Mouse (Mus musculus): ENCODE measurements around the gene C2cd4a.

C2cd4a gene

GRCm38 (mm10) chr9:67794216-67794615 is 37.9 kb downstream of the C2cd4a start:
- no peak for DNase-seq (ENCODE audit: inconsistent age in 2 of 2, low spot score in 1 of 2)

GRCm38 (mm10) chr9:67793501-67793900 is 38.6 kb downstream of the C2cd4a start:
- no peak for DNase-seq (ENCODE audit: inconsistent age in 2 of 2, low spot score in 1 of 2)

- DNase-seq (ENCODE audit: inconsistent age in 2 of 2, low spot score in 1 of 2), result no peak
These were observed 39.7 kb downstream of the C2cd4a start for GRCm38 (mm10) chr9:67792405-67792804.

DNA sequence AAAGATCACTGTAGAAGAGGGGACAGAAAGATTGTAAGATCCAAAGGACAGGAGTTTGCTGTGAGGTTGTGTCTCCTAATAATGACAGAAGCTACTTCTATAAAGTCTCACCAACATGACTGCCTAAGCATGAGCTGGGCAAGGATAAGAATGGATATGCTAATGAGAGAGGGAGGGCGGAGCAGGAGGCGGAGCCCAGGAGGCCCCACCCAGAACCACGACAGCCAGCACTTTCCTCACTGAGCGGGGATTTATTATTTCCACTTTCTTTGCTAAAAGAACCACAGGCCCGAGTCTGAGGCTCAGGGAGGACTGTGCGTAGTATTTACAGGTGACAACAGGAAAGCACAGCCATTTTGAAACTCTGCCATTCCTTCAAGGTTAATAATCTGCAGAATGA is 44.5 kb downstream of the C2cd4a start:
- DNase-seq (ENCODE audit: inconsistent age in 2 of 2, low spot score in 1 of 2), result no peak

DNA sequence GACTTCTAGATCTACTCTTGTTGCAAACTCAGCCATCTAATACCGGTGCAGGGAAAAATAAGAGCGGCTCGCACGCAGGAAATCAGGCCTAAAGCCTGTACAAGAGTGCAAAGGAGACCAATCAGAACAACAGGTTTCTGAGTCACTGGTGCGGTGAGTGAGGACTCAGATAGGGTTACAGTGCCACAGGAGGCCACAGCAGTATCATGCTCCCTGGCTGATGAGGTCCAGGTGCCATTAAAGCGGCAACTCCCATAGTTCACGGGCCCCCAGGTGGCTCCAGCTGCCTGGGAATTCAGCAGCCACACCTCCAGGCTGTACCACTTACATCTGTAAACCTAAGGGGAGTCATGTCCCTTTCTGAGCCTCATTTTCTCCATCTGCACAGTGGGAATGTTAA is 45.8 kb downstream of the C2cd4a start:
- DNase-seq (ENCODE audit: inconsistent age in 2 of 2, low spot score in 1 of 2), result no peak

DNA sequence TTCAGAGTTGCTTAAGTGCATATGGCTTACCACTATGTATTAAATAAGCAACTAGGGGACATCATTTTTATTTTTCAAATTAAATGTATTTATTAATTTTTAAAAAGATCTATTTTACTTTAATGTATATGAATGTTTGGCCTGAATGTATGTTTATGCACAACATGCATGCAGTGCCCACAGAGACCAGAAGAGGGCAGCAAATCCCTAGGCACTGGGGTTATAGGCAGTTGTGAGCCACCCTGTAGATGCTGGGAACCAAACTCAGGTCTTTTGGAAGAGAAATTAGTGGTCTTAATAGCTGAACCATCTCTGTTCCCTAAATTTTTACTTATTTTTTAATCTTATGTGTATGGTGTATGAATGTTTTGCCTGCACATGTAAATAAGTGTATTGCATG is 48.2 kb downstream of the C2cd4a start:
- no peak for DNase-seq (ENCODE audit: inconsistent age in 2 of 2, low spot score in 1 of 2)

DNA sequence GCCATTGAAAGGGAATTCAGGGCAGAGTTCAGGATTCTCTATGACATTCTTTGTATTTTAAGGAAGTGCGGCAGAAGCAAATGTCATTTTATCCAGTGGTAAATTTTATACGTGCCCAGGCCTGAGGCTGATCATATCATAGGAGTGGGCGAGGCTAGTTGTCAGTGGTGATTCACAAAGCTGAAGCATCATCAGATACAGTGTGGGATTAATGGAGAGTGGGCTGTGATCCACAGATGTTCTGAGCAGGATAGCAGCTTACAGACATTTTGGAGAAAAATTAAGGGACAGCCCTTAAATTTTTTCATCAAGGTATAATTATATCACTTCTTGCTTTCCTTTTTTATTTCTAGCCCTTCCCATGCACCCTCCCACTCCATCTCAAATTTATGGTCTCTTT is 48.7 kb downstream of the C2cd4a start:
- DNase-seq (ENCODE audit: inconsistent age in 2 of 2, low spot score in 1 of 2), result no peak

DNA sequence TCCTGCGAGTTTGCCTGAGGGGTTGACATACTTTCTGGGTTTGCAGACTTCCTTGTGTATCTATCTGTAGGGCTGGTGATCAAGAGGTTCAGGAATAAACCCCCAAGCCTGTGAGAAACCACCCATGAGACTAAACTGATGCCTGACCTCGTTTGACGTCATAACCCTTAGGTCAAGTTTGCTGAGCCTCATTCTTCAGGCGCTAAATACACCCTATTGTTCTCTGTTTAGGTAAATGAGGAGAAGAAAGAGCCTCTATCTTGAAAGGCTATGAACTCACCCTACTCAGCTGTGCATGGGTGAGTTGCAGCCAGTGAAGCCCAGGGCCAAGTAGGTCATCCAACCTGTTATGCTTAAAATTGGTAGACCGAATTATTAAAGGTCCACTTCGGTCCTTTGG is 49.3 kb downstream of the C2cd4a start:
- no peak for DNase-seq (ENCODE audit: inconsistent age in 2 of 2, low spot score in 1 of 2)

All from adrenal gland, adult (tissue).